Mouse (Mus musculus) midbrain, postnatal 0 days (tissue): ENCODE measurements at regions not wholly inside any gene's neighbourhood (a gene's known extent, or its start where the extent isn't known, plus 50 kb on each side); places are given as distances from the start of the nearest gene placed in this dataset.

Source experiments
- ATAC-seq: fragments of 200-750 bp; cut with Nextera tagmentation; 2 replicates; pipeline ENCODE4 v1.8.0; 2017; ENCODE audit warnings: moderate number of reproducible peaks, mild to moderate bottlenecking, moderate TSS enrichment, moderate library complexity; ENCODE audit not compliant: low FRiP score
- DNase-seq: peaks from one replicate; pipeline ENCODE4 v3.0.0-alpha.2; 2015; ENCODE audit warnings: low spot score
- H3K27ac ChIP-seq: fragments of 300-500 bp; sonication (generic); 2 replicates; pipeline ENCODE4 v1.5.1; 2014; ENCODE audit warnings: low read depth, mild to moderate bottlenecking, low read length, mixed read lengths
- H3K27me3 ChIP-seq: fragments of 300-500 bp; sonication (generic); 2 replicates; pipeline ENCODE4 v1.6.1; 2014; ENCODE audit warnings: low read length, control low read depth, mixed read lengths; ENCODE audit not compliant: insufficient read depth
- H3K36me3 ChIP-seq: fragments of 300-500 bp; sonication (generic); 2 replicates; pipeline ENCODE4 v1.6.1; 2014; ENCODE audit warnings: low read length, control low read depth, mixed read lengths; ENCODE audit not compliant: insufficient read depth
- H3K4me1 ChIP-seq: fragments of 300-500 bp; sonication (generic); 2 replicates; pipeline ENCODE4 v1.6.1; 2014; ENCODE audit warnings: mild to moderate bottlenecking, control low read depth, antibody characterized with exemption, low read length, mixed read lengths; ENCODE audit not compliant: insufficient read depth
- H3K4me2 ChIP-seq: fragments of 300-500 bp; sonication (generic); 2 replicates; pipeline ENCODE4 v1.6.1; 2014; ENCODE audit warnings: low read depth, mild to moderate bottlenecking, low read length, mixed read lengths; ENCODE audit not compliant: poor library complexity, severe bottlenecking
- H3K4me3 ChIP-seq: fragments of 300-500 bp; sonication (generic); 2 replicates; pipeline ENCODE4 v1.5.1; 2014; ENCODE audit warnings: low read depth, mild to moderate bottlenecking, low read length, moderate library complexity
- H3K9ac ChIP-seq: fragments of 300-500 bp; sonication (generic); replicated peaks from 2 replicates; pipeline ENCODE4 v1.6.1; 2014; ENCODE audit warnings: mild to moderate bottlenecking, low read length, moderate library complexity, mixed read lengths; ENCODE audit not compliant: poor library complexity, severe bottlenecking
- H3K9me3 ChIP-seq: fragments of 300-500 bp; sonication (generic); 2 replicates; pipeline ENCODE4 v1.6.1; 2016; ENCODE audit warnings: low read length, control low read depth
- CTCF ChIP-seq: IDR thresholded peaks from 2 replicates; pipeline ENCODE4 v1.5.1; 2016; ENCODE audit warnings: antibody characterized with exemption, mild to moderate bottlenecking
- WGBS: fragments of 180-500 bp; shearing (Covaris S2); extraction: QIAGEN DNeasy Blood & Tissue Kit; methylation state at CpG from one replicate; pipeline ENCODE4 v1.1.7; 2014; 5-methylcytosine and 5-hydroxymethylcytosine counted together

GRCm38 (mm10) chr7:74975986-74976385, 333.1 kb downstream of the Sv2b start:
- DNase-seq (no peak), ATAC-seq (no peak)
- no peaks in the 10 kb centered on the region for H3K4me1 ChIP-seq
- no peaks in the 10 kb centered on the region for H3K27me3 ChIP-seq
- no peak overlapping the region for H3K4me3 ChIP-seq
- no peaks in the 10 kb centered on the region for H3K9me3 ChIP-seq
- no peak overlapping the region for H3K9ac ChIP-seq
- no peaks in the 10 kb centered on the region for H3K36me3 ChIP-seq
- TF ChIP-seq CTCF = no peak
- no peak overlapping the region for H3K27ac ChIP-seq
- no peak overlapping the region for H3K4me2 ChIP-seq

- no peaks in the 10 kb centered on the region for H3K9me3 ChIP-seq
- H3K9ac ChIP-seq = no peak overlapping the region
- ATAC-seq (no peak), DNase-seq (no peak)
- no peak for TF ChIP-seq CTCF
- H3K27ac ChIP-seq = no peak overlapping the region
- H3K4me2 ChIP-seq = no peak overlapping the region
- no peaks in the 10 kb centered on the region for H3K4me1 ChIP-seq
- no peak overlapping the region for H3K4me3 ChIP-seq
- 85% methylated on average over 3 of the region's 3 CpGs for WGBS
- no peaks in the 10 kb centered on the region for H3K36me3 ChIP-seq
- no peaks in the 10 kb centered on the region for H3K27me3 ChIP-seq
These were observed 334.6 kb downstream of the Sv2b start for GRCm38 (mm10) chr7:74974448-74974847.

GRCm38 (mm10) chr7:74944421-74945098, 364.5 kb downstream of the Sv2b start:
- 65% methylated on average over 5 of the region's 5 CpGs for WGBS
- Histone ChIP-seq H3K27ac (no peak overlapping the region), H3K27me3 (no peaks in the 10 kb centered on the region), H3K36me3 (no peaks in the 10 kb centered on the region), H3K4me1 (no peaks in the 10 kb centered on the region), H3K4me2 (no peak overlapping the region), H3K9me3 (no peaks in the 10 kb centered on the region), H3K9ac (no peak overlapping the region), H3K4me3 (no peak overlapping the region)
- ATAC-seq (no peak), DNase-seq (no peak)
- no peak for TF ChIP-seq CTCF

GRCm38 (mm10) chr7:74942917-74943316, 366.1 kb downstream of the Sv2b start:
- Histone ChIP-seq H3K27me3 (no peaks in the 10 kb centered on the region), H3K9me3 (no peaks in the 10 kb centered on the region), H3K4me2 (no peak overlapping the region), H3K4me3 (no peak overlapping the region), H3K4me1 (no peaks in the 10 kb centered on the region), H3K36me3 (no peaks in the 10 kb centered on the region), H3K9ac (no peak overlapping the region), H3K27ac (no peak overlapping the region)
- ATAC-seq (no peak), DNase-seq (peak; percentile 27)
- no peak for TF ChIP-seq CTCF
- WGBS = 74% methylated on average over 4 of the region's 4 CpGs

GRCm38 (mm10) chr7:74942146-74942545, 366.9 kb downstream of the Sv2b start:
- ATAC-seq (no peak), DNase-seq (peak; percentile 66)
- Histone ChIP-seq H3K9me3 (no peaks in the 10 kb centered on the region), H3K4me1 (no peaks in the 10 kb centered on the region), H3K27me3 (no peaks in the 10 kb centered on the region), H3K4me3 (no peak overlapping the region), H3K9ac (no peak overlapping the region), H3K36me3 (no peaks in the 10 kb centered on the region), H3K4me2 (no peak overlapping the region), H3K27ac (no peak overlapping the region)
- no peak for TF ChIP-seq CTCF
- WGBS = 68% methylated on average over 3 of the region's 3 CpGs

GRCm38 (mm10) chr7:74929142-74929829, 374.7 kb upstream of the Slco3a1 start:
- H3K4me2 ChIP-seq = no peak overlapping the region
- no peaks in the 10 kb centered on the region for H3K36me3 ChIP-seq
- ATAC-seq (no peak), DNase-seq (no peak)
- H3K27me3 ChIP-seq = no peaks in the 10 kb centered on the region
- 41% methylated on average over 8 of the region's 8 CpGs for WGBS
- no peak for TF ChIP-seq CTCF
- no peak overlapping the region for H3K4me3 ChIP-seq
- no peak overlapping the region for H3K9ac ChIP-seq
- no peak overlapping the region for H3K27ac ChIP-seq
- no peaks in the 10 kb centered on the region for H3K9me3 ChIP-seq
- H3K4me1 ChIP-seq = no peaks in the 10 kb centered on the region
